Mouse (Mus musculus) kidney, postnatal 0 days (tissue): Measurements from ENCODE around the gene Uck2. TPM values are rescaled to one million over a fixed set of nuclear protein-coding genes. Genes with fewer than 3 reads are reported as not detected.
A peak's percentile ranks its signal among the peaks of the same experiment; 100 is the strongest.

Source experiments
- ATAC-seq: fragments of 200-750 bp; cut with Nextera tagmentation; replicated peaks from 2 replicates; pipeline ENCODE4 v1.8.0; 2017; ENCODE audit warnings: low read depth, moderate number of reproducible peaks, moderate TSS enrichment, moderate library complexity; ENCODE audit not compliant: low FRiP score
- DNase-seq: peaks from one replicate; pipeline ENCODE4 v3.0.0-alpha.2; 2016; ENCODE audit warnings: low spot score
- H3K27ac ChIP-seq: fragments of 300-500 bp; sonication (generic); 2 replicates; pipeline ENCODE4 v1.5.1; 2014; ENCODE audit warnings: mild to moderate bottlenecking
- H3K27me3 ChIP-seq: fragments of 300-500 bp; sonication (generic); 2 replicates; pipeline ENCODE4 v1.6.1; 2014; ENCODE audit warnings: low read length, mixed read lengths; ENCODE audit not compliant: insufficient read depth
- H3K36me3 ChIP-seq: fragments of 300-500 bp; sonication (generic); 2 replicates; pipeline ENCODE4 v1.6.1; 2014; ENCODE audit warnings: low read length, mixed read lengths; ENCODE audit not compliant: insufficient read depth
- H3K4me1 ChIP-seq: fragments of 300-500 bp; sonication (generic); replicated peaks from 2 replicates; pipeline ENCODE4 v1.6.1; 2014; ENCODE audit warnings: antibody characterized with exemption, low read length, mixed read lengths; ENCODE audit not compliant: insufficient read depth
- H3K4me2 ChIP-seq: fragments of 300-500 bp; sonication (generic); 2 replicates; pipeline ENCODE4 v1.6.1; 2014; ENCODE audit warnings: mild to moderate bottlenecking, low read length, moderate library complexity, mixed read lengths
- H3K4me3 ChIP-seq: fragments of 300-500 bp; sonication (generic); replicated peaks from 2 replicates; pipeline ENCODE4 v1.5.1; 2014; ENCODE audit warnings: low read depth, low read length
- H3K9ac ChIP-seq: fragments of 300-500 bp; sonication (generic); 2 replicates; pipeline ENCODE4 v1.6.1; 2014; ENCODE audit warnings: low read depth, low read length
- H3K9me3 ChIP-seq: fragments of 300-500 bp; sonication (generic); replicated peaks from 2 replicates; pipeline ENCODE4 v1.6.1; 2016; ENCODE audit warnings: low read length, inconsistent platforms, mixed read lengths
- CTCF ChIP-seq: IDR thresholded peaks from 2 replicates; pipeline ENCODE4 v1.5.1; 2016; ENCODE audit warnings: antibody characterized with exemption, low read depth, mild to moderate bottlenecking, moderate library complexity
- WGBS: fragments of 180-500 bp; shearing (Covaris S2); extraction: QIAGEN DNeasy Blood & Tissue Kit; methylation state at CpG from one replicate; pipeline ENCODE4 v1.1.7; 2014; 5-methylcytosine and 5-hydroxymethylcytosine counted together
- microRNA-seq: library from miRNA; unstranded; fragments of <30 nt; microRNA quantifications from one replicate; pipeline ENCODE4, GENCODE M21; 2016
- polyA plus RNA-seq: library from polyadenylated mRNA; unstranded; fragments of >200 nt; fragmentation: Nextera tagmentation; extraction: Ambion mirVana; gene quantifications from 2 replicates; pipeline ENCODE4 v1.2.1, GENCODE M21; 2015

Uck2 gene
- polyA plus RNA-seq, 1 experiment from 2014 or later = 51.0 TPM

GRCm38 (mm10) chr1:167181919-167182616 is 103.1 kb downstream of the Uck2 start:
- no peak overlapping the region for H3K27ac ChIP-seq
- H3K9me3 ChIP-seq = no peaks in the 10 kb centered on the region
- no peak overlapping the region for H3K4me3 ChIP-seq
- H3K27me3 ChIP-seq = no peaks in the 10 kb centered on the region
- no peaks in the 10 kb centered on the region for H3K36me3 ChIP-seq
- H3K4me2 ChIP-seq = no peak overlapping the region
- 0 out of 2 replicates have a peak, but pooled peaks cover 4% of the 10 kb centered on the region for H3K4me1 ChIP-seq
- WGBS = 16% methylated on average over 9 of the region's 9 CpGs
- DNase-seq = peak; percentile 65
- no peak for TF ChIP-seq CTCF
- no peak overlapping the region for H3K9ac ChIP-seq
- ATAC-seq = 0 out of 2 replicates have a peak, but pooled peaks have one; percentile 33

Small RNA genes lying within 50 kb of the gene (microRNA-seq; reads per million reads assigned to microRNA genes)
- not detected for gene Mir6347

Other genes with a start within 250 kb of the Uck2 start
- 134 and 137 TPM in 2 replicates for gene Tmco1, start 23.1 kb upstream of the Uck2 start, polyA plus RNA-seq
- 54.3 and 64.6 TPM in 2 replicates for gene Aldh9a1, start 64.7 kb upstream of the Uck2 start, polyA plus RNA-seq
- 102 and 104 TPM in 2 replicates for gene Mgst3, start 108.5 kb upstream of the Uck2 start, polyA plus RNA-seq
- not detected in 2 replicates for gene Lrrc52, start 181.5 kb upstream of the Uck2 start, polyA plus RNA-seq